Mouse (Mus musculus) left cerebral cortex, adult 11 months (tissue): ENCODE measurements around the gene Cir1.
A peak's percentile ranks its signal among the peaks of the same experiment; 100 is the strongest.

ENCODE experiments used
- DNase-seq: peaks from one replicate; pipeline ENCODE4 v3.0.0; 2022; ENCODE audit warnings: low spot score

Cir1 gene

GRCm38 (mm10) chr2:73312152-73313116 is at the start of gene Cir1, which contains the start of gene Scrn3:
Cir1 (minus strand) TSS chr2:73312701.
Scrn3 (plus strand) TSS chr2:73312601.
- DNase-seq = peak; percentile 91

- DNase-seq = no peak
Measured at GRCm38 (mm10) chr2:73360536-73360935, 48.0 kb upstream of the Cir1 start.

DNA sequence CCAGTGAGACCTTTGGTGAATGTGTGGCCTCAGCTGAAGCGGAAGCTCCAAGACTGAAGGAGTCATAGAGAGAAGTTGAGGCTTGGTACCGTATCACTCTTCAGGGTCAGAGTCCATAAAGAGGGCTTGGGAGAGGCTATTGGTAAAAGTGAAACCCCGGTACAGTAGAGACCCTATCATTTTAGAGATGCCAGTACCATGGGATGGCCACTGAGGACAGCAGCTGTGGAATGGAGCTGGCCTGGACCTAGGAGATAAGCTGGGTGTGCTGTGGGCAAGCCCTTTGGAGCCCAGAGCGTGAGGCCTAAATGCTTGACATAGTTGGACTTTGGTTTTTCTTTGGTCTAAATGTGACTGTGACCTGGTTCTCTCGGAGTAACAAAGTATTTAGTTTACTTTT is 47.4 kb upstream of the Cir1 start:
- no peak for DNase-seq

DNA sequence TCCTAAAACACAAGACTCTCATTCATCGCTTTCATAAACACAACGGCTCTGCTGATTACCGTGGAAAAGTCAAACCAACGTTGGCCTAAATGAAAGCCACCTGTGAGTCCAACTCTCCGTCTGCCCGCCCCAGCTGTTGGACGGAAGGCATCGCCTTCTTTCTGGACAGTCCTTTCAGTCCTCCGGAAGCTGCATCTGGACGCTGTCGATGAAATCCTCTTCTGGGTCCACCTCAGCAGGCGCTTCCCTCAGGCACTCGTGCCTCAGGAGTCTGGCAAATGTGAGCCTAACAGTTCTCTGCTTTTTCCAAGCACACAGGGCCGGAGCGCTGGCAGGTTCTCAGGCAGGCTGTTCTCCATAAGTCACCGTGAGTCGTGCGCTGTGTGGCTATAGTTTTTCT is 44.5 kb upstream of the Cir1 start:
- no peak for DNase-seq

- DNase-seq = peak; percentile 38
Measured at GRCm38 (mm10) chr2:73351927-73352374, 39.5 kb upstream of the Cir1 start.

DNA sequence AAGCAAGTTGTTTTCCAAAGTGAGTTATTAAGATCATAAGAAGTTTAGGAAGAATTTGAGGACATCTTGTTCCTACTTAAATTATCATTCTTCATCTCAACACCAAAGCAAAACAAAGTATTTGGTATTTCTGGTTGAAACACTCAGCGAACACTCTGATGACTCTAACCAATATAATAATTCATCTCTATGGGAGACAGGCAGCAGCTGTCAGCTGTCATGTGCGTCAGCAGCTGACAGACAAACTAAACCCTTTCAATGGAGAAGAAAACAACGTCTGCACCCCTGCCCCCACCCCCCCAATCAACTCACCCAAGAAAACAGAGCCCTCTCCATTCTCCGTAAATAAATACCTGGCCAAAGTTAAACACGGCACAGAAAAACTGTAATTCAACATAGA is 39.0 kb upstream of the Cir1 start:
- DNase-seq = no peak

GRCm38 (mm10) chr2:73348221-73348620 is 35.7 kb upstream of the Cir1 start:
- DNase-seq = no peak

- no peak for DNase-seq
Measured at GRCm38 (mm10) chr2:73347766-73348165, 35.3 kb upstream of the Cir1 start.

- no peak for DNase-seq
Measured at GRCm38 (mm10) chr2:73347136-73347535, 34.6 kb upstream of the Cir1 start.

GRCm38 (mm10) chr2:73346345-73347086 is 34.0 kb upstream of the Cir1 start:
- DNase-seq = peak; percentile 53

DNA sequence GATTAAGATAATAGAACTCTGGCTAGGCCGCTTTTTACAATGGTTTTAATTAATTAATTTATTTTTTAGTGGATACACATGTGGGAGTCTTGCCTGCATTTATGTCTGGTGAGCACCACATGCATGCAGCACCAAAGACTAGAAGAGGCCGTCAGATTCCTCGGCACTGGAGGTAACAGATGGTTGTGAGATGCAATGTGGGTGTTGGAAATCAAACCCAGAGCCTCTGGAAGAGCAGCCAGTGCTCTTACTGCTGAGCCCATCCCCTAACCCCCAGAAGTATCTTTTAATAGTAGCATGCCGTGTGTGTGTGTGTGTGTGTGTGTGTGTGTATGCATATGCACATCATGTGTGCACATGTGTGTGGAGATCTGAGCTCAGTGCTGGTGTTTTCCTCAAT is 32.7 kb upstream of the Cir1 start:
- DNase-seq = no peak

GRCm38 (mm10) chr2:73343701-73344100 is 31.2 kb upstream of the Cir1 start:
- no peak for DNase-seq

DNA sequence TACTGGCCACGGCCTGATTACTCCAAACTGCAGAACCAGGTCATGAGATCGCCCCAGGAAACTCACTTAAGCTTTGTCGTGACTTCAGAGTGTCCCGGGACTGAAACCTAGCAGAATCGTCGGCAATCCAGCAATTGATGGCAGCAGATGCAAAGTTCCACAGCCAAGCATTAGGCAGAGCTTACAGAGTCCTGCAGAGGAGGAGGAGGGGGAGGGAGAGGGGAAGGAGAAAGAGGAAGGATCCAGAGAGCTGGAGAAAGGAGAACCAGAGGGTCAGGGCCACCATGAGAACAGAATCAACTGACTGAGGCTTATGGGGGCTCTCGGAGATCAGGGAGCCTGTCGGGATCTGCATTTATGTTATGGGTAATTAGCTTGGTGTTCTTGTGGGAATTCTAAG is 25.9 kb upstream of the Cir1 start:
- DNase-seq = no peak

DNA sequence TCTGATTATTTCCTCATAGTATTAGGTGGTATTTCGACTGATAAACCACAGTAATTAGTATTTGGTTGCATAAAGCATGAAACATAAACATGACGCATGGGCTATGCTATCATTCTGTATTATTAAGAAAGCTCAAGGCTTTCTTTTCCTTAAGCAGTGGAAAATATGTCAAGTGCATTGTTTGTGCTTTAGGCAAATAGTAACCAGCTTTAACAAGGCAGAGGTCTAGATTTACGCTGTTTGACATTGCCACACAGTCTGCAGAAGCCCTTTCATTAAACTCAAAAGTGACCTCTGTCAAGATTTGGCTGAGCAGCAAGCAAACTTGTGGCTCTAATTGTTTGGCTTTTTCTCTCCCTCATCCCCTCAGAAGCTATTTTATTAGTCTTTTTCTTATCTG is 23.4 kb upstream of the Cir1 start:
- DNase-seq = no peak

DNA sequence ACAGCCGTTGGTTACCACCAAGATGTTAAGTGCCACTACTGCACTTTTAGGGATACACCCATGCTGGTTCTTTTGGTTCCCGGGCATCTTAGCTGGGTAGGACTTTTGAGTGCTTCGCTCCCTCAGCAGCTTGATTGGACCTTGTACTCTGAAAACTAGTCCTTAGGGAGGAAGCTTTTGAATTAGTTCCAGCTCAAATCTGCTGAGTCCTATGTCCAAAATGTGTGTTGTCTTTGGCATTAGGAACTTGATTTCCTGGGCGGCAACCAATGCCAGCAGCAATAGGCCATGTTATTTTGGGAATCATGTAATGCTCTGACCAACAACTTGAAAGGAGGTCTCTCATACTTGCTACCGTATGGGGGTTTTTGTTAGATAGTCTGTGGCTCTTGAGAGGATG is 13.4 kb upstream of the Cir1 start:
- no peak for DNase-seq

DNA sequence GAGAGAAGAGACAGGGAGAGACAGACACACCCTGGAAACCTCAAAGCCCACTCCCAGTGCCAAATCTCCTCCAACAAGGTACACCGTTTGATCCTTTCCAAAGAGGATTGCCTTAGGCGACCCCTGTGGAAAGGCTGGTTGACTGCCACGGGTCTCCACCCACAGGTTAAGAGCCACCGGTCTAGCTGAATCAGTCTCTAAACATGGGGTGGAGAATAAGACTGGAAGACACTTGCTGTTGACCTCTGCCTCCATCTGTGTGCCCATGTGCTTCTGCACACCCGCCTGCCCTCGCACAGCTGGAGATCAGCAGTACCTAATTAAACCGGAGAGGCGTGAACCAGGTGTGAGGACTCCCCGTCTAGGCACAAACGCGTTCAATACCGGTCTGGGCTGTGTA is 10.5 kb upstream of the Cir1 start:
- DNase-seq = no peak

DNA sequence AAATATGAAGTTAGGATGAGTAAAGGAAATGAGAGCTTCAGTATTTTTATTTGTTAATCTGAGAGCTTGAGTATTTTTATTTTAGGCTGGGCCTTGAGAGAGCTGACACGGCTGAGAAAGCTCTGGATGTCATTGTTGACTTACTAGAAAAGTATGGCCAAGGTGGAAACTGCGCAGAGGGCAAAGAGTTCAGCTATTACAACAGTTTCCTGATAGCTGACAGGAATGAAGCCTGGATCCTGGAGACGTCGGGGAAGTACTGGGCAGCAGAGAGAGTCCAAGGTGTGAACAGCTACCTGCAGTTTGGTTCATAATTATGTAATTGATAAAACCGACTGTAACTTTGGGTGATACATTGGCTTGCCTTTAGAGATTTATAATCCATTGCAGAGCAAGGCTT is 6.7 kb upstream of the Cir1 start:
- DNase-seq = no peak

DNA sequence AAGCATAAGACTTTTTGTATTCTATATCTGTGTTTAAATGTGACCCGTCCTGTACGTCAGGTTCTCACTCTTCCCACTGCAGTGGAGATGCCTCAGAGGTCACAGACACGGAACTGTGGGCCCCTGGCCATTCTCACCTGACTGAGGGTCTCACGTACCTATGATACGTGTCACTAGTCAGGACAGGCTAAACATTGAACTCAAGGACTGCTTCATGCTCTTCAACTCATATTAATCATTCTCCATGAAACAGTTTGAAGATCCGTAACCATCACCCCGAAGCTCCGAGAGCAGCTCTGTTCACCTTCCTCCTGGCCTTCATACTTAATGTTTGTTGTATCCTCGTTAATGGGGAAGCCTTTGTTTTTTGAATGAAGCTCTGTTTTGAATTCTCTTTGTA is 4.9 kb upstream of the Cir1 start:
- DNase-seq = no peak

DNA sequence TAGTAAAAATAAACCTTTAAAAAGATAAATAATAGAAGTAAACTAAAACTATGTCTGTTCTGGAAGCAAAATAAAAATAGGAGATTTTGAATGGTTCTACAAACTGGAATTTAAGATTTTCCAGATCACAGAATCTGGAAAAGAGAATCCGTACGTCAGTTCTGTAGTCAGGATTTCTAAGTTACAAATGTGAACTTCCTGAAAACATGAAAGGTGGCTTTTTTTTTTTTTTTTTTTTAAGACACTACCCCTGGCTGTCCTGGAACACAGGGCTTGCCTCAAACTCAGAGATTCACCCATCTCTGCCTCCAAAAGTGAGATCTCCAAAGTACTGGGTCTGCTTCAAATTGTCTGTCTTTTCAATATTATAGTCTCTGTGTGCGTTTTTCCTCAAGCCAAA is 1.8 kb upstream of the Cir1 start:
- no peak for DNase-seq

DNA sequence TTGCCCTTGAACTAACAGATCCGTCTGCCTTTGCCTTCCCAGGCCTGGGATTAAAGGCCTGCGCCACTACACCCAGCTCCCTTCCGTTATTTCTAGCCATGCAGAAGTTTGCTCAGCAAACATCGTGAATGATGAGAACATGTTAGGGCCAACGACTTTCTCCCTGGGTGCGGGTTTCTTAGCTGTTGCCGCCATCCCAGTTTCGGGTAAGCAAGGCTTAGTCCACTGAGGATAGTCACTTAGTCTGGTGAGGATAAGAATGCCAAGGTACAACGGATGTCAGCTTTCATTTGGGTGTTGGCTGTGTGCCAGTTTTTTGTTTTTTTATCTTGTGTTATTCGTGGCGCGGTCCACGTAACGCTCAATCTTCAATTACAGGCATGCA is 608 bp upstream of the Cir1 start:
- no peak for DNase-seq

GRCm38 (mm10) chr2:73306006-73306405 is 6.5 kb downstream of the Cir1 start:
- no peak for DNase-seq

DNA sequence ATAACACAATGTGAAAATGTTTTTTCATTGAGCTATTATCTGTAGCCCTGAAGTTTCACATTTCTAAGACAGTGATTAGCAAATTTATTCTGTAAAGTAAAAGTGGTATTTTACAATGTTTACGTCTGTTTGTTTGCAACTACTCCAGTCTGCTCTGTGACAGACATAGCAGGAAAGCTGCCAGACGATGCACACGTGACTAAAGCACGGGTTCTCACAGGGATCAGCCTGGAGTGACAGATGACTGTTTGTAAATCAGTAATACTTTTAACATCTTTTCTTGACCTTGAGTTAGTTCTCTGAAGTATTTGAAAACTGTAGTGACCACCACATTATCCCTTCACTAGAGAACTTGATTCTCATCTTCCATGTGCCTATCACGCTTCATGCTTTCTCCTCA is 8.0 kb downstream of the Cir1 start:
- DNase-seq = no peak

- DNase-seq = no peak
Measured at GRCm38 (mm10) chr2:73302722-73303121, 9.8 kb downstream of the Cir1 start.
